Mouse (Mus musculus): Measurements from ENCODE around the gene Ubtd2.

- TF ChIP-seq POLR2A (IDR thresholded peaks at IDR 0.05; ENCODE audit: borderline replicate concordance, extremely low read depth, low read depth, low read length) (no peak), CTCF (IDR thresholded peaks at IDR 0.05; ENCODE audit: insufficient read depth, low read length) (no peak)
Observed at GRCm38 (mm10) chr11:32455507-32456141, 454 bp downstream of the Ubtd2 start.

Measured in lung, adult 2 months (tissue).